Mouse (Mus musculus): Measurements from ENCODE around the gene Lpgat1.

GRCm38 (mm10) chr1:191805788-191806187, 88.2 kb downstream of the Lpgat1 start:
- no peak for TF ChIP-seq CTCF (IDR thresholded peaks at IDR 0.05; ENCODE audit: low read depth)
- TF ChIP-seq EP300 (IDR thresholded peaks at IDR 0.05; ENCODE audit: low read depth): no peak
